Mouse (Mus musculus): Measurements from ENCODE around the gene Ttll5.

Ttll5 gene

DNA sequence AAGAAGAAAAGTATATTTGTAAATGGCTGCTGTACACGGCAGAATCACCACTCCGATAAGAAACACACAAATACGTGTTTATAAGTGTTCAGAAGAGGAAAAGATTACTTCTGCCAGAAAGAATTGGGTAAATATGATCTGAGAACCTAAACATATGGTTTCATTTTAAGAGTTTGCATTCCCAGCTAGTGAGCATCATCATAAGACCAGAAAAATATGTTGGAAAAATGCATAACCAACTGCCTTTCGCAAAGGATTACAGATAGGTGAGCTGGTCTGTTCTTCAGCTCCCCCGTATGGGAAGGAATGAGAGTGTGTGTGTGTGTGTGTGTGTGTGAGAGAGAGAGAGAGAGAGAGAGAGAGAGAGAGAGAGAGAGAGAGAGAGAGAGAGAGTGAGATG lies 186.2 kb downstream of the Ttll5 start:
- DNase-seq (ENCODE audit: low spot score in 2 of 2), result no peak

DNA sequence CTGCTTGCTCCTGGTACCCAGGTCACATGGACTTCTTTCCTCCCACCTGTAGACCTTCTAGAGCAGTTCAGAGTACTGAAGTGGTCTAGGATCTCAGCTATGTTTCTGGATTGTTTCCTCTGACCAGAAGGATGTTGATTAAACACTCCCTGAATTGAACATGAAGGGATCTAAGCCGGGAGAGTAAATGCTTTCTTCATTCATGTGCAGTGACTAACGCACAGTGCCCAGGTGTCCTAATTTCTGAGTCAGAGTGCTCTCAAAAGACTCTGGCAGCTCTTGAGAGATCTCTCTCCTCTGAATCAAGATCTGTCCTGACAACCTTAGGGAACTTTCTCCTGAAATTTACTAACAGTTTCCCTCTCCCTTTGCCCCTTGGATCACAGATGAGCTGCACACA lies 187.7 kb downstream of the Ttll5 start:
- no peak for DNase-seq (ENCODE audit: low spot score in 2 of 2)

DNA sequence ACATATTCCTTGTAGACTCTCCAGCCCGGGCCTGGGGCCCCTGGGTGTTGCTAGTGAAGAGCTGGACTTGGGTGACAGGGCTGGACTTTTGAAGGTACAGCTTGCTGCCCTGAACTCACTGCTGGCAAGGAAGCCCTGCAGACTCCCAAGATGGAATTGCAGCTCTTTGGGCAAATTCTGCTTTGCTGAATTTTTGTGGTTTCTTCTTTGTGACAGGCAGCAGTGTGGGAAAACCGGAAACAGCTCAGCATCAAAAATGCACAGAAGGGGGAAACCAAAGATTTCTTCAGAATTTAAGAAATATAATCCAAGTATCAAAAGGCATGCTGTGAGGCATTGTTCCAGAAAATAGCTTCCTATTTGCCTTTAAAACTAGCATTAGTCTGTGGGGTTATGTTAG lies 189.7 kb downstream of the Ttll5 start:
- no peak for DNase-seq (ENCODE audit: low spot score in 2 of 2)

DNA sequence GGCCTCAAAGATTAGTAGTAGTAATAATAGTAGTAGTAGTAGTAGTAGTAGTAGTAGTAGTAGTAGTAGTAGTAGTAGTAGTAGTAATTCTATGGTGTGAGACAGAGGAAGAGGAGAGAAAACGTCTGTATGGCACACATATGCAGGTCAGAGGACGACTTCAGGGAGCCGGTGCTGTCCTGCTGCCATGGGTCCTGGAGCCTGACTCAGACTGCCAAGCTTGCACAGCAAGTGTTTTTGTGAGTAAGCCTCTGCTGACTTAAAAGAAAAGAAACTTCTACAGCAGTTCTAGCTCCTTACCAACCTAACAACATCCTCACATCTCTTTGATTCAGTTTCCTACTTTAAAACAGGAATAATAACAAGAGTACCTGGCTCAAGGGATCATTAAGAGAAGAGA lies 190.2 kb downstream of the Ttll5 start:
- no peak for DNase-seq (ENCODE audit: low spot score in 2 of 2)

DNA sequence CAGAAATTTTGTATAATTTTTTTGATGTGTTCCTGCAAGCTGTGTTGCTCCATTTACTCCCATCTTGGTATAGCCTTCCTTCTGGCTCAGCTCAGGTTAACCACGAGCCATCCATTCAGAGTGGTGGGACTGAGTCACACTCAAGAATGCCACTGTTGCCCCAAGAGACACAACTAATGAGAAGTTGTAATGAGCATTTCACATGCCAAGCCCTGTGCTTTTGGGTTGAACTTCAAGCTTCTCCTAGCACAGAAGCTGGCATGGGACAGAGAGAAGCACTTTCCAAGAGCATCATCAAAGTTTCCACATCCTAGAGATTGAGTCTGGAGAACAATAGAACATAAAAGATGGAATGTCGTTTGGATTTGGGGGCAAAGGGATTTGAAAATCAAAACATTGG lies 190.7 kb downstream of the Ttll5 start:
- no peak for DNase-seq (ENCODE audit: low spot score in 2 of 2)

DNA sequence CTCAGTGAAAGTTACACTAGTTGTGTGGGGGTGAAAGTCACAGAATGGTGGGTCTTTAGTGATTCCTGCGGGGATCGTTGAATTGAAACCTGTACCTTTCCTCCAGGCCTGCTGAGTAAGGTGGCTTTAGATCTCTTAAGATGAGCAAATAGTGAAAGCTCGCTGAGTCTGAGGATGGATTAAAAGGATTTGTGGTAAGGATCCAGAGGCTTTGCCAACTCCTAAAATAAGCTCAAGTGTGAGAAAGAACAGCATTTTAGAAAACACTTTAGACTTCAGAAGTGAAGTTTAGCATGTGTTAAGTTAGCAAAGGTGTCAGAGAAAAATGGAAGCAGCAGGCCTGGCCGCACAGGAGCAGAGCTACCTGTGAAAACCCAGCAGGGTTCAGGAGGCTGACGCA lies 192.9 kb downstream of the Ttll5 start:
- DNase-seq (ENCODE audit: low spot score in 2 of 2), result no peak

DNA sequence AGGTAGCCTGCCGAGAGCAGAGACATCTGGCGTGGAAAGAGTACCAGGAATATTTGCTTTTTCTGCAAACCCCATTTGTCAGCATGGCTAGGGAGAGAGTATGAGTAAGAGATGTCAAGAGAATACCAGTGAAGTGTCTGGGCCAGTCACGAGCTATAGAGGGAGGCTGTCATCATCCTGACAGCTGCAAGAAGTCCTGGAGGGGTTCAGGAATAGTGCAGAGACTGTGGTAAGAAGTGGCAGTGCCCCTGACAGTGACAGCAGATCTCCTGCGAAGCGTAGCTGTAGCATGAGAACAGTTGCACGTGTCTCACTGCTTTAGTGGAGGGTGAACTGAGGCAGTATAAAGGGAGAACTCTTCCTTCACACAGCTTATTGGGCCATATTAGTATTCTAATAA lies 197.1 kb downstream of the Ttll5 start:
- DNase-seq (ENCODE audit: low spot score in 2 of 2), result no peak

DNA sequence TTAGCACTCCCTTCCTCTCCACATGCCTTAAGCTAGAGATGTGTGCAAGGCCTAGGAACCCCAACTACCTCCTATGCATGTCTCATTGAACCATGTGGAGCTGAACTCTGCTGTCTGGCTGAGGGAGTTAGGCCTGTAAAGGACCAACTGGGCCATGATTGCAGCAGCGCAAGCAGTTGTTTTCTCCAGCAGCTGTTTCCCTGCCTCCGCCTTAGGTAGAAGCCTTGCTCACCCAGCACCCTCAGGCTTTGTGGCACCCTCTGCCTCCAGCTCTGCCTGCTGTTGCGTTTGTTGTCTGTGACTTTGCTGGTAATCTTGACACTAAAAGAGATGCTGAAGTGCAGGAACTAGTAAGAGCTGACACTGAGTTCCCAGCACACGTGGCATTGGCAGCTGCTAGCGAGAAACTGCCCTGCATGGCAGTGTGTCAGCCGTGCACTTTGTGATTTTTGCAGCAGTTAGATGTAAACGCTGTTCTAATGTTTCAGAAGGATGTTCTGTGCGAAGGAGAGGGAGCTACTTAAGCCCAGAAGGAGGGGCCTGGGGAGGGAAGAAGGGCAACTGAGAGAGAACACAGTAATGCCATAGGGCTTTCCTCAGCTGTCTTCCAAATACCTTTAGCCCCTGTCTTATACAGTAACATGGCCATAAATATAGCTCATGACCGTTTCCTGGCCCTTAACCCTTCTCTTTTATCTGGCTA lies 198.0 kb downstream of the Ttll5 start:
- DNase-seq (ENCODE audit: low spot score in 2 of 2), result no peak

DNA sequence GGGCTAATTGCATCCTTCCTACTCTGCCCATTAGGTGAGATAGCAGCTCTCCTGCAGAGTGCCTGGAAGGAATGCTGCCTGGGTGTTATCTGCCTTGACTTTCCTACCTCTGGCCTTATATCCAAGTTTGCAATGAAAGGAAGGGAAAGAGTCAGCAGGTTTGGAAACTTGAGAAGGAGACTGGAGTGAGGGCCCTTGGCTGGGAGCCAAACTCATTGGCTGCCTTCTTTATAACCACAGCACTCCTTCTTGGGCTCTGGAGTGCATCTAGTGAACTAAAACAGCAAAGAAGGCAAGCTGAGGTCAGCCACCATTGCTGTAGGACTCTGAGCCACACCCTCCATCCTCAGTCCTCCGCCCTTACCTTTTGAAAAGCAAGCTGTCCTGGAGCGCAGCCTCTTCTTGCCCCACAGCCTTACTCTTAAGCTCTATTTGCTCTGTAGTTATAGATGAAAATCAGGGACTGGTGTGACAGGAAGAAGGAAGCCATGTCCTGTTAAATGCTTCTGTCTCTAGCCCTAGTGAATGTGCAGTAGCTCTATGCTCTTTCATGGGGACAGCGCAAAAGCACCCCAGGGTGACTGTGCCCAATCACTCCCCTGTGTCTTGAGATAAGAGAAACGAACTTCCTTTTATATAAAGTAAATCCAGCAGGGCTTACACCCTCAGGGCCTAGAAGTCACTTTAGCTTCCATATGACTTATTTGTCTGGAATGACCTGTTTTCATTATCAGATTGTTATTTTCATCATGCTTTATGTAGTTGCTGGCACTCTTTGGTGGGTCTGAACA lies 198.8 kb downstream of the Ttll5 start:
- DNase-seq (ENCODE audit: low spot score in 2 of 2), result no peak

DNA sequence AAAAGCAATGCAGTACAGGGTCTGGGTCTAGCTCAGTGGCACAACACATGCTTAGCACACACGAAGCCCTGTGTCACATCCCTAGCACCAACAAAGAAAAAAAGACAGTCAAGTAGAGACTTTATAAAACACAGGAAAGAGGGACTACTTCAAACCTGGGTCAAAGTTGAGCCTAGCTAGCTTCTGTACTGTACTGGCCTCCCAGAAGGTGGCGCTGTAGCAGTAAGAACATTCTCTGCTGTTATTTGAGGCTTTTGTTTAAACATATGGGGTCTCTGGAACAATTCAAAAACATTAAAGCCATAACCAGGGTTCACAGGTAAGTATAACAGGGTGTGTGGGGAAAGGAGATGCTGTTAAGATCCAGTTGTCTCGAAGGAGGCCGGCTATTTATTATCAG lies 200.0 kb downstream of the Ttll5 start:
- no peak for DNase-seq (ENCODE audit: low spot score in 2 of 2)

DNA sequence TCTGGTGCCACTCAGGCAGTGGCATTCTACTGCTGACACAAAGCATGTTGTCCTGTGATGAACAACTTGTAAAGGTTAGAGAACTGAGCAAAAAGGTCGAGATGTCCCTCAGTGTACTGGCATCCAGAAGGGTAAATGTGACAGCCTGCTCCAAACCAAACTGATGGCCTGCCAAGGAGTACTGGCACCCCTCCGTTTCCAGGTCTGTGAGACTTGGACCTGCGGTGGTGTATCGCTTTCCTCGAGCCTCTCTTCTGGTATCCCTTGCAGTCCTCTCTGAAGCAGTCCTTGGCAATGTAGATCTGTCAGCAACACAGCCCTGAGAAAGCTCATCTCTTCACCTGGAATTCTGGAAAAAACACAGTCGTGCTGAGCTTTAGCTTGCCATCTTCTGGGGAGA lies 201.0 kb downstream of the Ttll5 start:
- no peak for DNase-seq (ENCODE audit: low spot score in 2 of 2)

DNA sequence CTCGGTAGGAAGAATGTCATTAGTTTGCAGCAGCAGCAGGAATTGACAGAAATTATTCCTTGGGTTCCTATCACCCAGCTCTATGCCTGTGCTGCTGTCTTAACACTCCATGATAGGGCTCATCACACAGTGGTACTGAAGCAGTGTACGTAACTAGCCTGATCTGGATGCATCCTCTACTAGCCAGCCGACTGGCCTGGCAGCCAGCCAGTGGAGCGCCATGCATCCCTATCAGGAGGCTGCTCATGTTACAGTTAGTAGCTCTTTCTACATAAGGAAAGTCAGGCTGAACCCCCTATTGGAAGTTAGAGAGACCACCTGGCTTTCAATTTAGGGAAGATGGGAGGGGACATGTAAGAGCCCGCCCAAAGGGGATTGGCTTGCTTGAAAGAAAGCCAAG lies 202.5 kb downstream of the Ttll5 start:
- DNase-seq (ENCODE audit: low spot score in 2 of 2), result no peak

DNA sequence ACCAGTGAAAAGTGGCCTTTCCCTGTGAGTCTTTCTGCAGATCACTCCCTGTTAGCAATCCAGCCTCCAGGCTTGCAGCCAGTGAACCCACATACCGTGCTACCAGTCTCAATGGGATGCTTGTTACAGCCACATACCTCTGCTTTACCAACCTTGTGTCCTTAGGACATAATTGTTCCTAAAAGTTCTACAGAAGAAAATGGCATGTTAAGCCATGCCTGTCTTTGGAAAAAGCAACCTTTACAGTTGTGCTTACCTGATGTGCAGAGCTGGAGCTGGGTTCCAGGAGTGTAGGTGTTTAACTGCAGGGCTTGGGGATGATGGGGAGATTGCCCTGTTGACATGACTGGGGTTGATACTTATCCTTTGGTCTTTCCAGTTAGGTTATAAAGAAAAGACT lies 203.3 kb downstream of the Ttll5 start:
- DNase-seq (ENCODE audit: low spot score in 2 of 2), result no peak

DNA sequence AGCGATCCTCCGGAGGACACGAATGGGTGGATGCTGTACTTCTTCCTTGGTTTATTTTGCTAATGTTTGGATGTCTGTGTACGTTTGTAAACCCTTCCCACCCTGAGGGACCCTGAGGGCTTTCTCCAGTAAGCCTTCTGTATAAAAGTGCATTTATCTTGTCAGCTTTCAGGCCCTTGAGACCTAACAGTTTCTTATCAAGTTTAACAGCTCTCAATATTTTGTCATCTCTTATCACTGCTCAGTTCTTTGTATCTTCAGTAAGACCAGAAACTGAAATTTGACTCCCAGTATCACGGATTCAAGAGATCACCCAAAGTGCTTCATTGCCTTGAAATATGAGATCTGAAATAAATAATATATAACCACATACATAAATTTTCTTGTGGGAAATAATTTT lies 206.5 kb downstream of the Ttll5 start:
- no peak for DNase-seq (ENCODE audit: low spot score in 2 of 2)

DNA sequence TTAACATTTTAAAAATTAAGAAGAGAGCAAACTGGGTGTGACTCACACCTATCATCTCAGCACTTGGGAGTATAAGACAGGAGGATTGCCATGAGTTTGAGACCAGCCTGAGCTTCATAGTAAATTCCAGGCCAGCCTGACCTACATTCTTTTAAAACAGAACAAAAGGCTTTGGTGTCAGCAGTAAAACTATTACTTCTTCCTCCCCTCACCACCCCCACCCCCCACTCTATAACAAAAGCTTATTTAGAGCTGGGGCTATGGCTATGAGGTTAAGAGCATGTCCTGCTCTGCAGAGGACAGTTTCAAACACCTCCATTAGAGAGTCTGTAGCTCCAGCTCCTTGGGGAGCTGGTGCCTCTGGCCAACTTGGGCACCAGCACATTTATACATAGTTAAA lies 211.1 kb downstream of the Ttll5 start:
- no peak for DNase-seq (ENCODE audit: low spot score in 2 of 2)

DNA sequence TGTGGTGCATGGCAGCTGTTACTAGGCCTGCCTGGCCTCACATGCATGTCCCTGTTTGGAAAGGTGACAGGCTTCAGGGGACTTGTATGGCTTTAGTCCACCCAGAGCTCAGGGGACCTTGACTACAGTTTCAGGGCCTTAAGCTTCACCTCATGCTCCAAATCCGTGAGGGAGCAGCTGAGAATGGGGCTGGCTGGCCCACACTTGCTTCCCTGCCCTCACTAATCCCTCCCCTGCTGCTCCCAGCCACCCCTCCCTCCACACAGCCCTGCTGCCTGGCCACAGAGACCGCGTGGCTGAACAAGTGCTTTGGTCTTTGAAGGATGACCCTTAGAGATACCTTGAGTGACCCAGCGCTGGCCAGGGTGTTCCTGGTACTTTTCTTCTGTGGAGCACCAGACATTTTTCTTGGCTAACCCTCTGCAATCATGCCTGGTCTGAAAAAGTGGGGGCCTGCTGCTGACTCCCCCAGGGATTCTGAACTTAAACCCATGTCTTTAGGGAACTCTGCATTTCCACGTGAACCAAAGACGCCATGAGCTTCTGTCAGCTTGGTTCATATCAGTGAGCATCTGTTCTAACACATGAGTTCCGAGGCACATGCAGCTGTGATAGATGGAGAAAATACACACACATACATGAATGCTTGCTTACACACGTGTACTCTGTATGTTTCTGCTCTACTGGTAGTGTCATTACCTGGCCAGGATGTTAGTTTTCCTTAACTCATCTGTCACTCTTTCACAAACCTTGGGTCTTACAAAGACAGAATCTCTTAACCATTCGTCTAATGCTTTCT lies 212.1 kb downstream of the Ttll5 start:
- DNase-seq (ENCODE audit: low spot score in 2 of 2), result no peak

DNA sequence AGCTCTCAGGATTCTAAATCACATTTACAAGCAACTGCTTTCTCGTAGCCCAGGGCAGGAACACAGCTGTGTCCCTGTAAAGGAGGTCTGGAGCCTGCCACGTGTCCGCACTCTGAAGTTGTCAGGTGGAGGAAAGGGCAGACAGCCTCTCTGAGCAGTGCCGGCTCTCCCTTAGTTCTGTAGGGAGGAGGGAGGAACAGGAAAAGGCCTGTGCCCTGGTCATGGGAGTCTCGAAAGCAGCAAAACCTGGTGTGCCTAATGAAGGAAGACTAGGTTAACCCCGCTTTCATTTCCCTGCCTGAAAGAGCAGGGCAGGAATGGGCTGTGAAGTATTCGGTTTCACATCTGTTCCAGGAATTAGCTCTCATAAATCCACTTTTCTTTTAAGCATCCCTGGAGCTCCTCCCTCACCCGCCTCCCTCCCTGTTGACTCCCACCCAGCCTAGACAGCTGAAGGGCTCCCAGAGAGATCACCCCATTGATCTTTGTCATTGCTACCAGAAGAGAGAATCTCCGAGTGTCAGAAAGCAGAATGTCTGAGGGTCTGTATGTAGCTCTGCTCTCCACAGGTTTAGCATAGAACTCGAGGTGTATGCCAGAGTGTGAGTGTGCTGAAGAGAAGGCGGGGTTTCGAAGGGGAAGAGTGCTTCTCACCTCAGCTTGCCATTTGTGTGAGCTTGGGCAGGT lies 212.9 kb downstream of the Ttll5 start:
- no peak for DNase-seq (ENCODE audit: low spot score in 2 of 2)

DNA sequence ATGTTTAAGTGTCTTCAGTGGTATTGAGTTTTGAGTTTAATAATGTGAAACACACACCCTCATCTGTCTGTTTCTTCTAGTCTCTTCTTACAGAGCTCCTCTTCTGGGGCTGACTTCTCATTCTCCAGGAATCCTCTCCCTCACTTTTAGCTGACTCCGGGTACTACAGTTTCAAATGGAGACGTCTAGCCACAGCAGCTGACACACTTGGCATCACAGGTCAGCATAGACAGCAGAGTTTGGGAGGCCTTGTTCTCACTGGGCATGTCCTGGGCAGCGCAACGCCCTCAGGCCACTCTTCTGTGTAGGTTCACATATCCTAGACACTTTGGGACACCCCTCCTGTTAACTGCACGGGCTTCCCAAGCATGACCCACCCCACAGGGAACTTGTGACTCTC lies 214.6 kb downstream of the Ttll5 start:
- no peak for DNase-seq (ENCODE audit: low spot score in 2 of 2)

DNA sequence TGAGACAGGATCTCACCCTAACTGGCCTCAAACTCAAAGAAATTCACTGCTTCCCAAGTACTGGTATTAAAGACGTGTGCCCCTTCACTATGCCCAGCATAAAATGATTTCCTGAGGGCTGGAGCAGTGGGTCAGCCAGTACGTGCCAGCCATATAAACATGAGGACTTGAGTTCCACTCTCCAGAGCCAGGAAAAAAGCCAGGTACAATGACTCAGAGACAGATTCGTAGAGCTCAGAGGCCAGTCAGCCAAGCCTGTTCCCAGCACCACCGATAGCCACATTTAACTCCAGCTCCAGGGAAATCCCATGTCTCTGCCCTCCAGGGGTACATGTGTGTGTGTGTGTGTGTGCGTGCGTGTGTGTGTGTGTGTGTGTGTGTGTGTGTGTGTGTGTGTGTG lies 215.3 kb downstream of the Ttll5 start:
- DNase-seq (ENCODE audit: low spot score in 2 of 2), result no peak

DNA sequence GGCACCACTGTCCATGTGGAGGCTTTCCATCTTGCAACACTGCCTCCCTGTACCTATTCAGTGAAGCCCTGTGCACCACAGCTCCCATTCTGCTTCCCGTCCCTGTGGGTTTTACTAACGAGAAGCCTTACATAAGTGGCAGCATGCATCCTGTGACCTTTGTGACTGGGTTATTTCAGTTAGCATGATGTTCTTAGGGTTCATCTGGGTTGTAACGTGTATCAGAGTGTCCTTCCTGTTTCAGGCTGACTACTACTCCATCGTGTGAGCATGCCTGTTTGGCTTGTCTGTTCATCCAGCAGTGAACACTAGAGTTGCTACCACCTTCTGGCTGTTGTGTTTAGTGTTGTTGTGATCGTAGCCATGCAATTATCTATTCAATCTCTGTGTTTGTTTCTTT lies 221.7 kb downstream of the Ttll5 start:
- no peak for DNase-seq (ENCODE audit: low spot score in 2 of 2)

DNA sequence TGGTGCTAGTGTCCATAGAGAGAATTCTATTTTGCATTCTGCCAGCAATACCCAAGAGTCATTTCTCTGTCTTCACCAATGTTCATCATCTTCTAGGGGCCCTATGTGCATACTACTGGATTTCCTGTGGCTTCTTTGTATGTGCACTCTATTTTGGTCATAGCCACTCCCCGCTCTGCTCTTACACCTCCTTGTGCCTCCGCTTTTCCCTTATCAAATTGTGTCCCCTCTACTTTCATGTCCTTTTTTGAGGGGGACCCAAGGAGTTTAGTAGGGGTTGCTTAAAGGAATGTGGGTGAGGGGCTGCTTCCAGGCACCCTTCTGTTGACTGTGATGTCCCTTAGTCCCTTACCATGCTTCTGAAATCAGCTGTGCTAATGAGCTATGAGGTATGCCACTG lies 222.3 kb downstream of the Ttll5 start:
- DNase-seq (ENCODE audit: low spot score in 2 of 2), result no peak

DNA sequence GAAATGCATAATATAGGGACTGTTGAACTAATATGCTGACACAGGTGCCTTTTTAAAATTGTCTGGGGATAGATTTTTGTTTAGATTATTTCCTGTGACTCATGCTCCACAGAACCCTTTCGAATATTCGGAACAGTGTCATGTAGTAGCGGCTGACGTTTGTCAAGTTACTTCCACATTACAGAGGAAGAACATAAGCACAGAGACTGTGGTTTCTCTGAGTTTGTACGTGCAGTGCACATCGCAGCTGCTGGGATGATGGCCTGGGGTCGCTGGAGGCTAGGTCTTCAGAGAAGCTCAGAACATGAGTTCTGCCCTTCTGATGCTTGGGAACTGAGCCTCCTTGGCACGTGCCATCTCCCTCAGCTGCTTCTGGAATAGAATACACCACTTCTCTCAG lies 222.9 kb downstream of the Ttll5 start:
- DNase-seq (ENCODE audit: low spot score in 2 of 2), result no peak

Data from urinary bladder, postnatal 4 days (tissue).